Mouse (Mus musculus): ENCODE results near the gene Kat2b. TPM values are rescaled to one million over a fixed set of nuclear protein-coding genes. Genes with fewer than 3 reads are reported as not detected.
"Not testable (repeated sequence)": the region's sequence is repeated elsewhere in the genome, so short reads cannot be mapped to it uniquely, and the experiment has no call there.

The Kat2b gene
- polyA plus RNA-seq, 1 experiment from 2014 or later = 12.7 TPM

DNA sequence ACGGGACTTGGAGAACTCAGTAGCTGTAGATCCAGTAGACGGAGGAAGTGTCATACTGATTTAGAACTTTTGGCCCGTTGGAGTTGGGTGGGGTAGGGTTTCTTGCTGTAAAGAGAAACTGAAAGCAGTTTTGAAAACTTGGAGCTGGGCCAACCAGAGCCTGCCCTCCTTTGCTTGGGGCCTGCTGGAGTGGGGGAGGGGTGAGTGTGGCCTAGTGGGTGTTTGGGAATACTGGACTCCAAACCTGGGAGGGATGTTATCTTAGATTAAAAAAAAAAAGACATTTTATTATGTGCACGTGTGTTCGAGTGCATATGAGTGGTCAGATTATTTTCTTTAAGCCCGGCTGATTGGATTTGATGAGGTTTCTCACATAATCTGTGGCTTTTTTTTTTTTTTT is 3.2 kb downstream of the Kat2b start:
- peak; percentile 80 for DNase-seq (ENCODE audit: low spot score)

DNA sequence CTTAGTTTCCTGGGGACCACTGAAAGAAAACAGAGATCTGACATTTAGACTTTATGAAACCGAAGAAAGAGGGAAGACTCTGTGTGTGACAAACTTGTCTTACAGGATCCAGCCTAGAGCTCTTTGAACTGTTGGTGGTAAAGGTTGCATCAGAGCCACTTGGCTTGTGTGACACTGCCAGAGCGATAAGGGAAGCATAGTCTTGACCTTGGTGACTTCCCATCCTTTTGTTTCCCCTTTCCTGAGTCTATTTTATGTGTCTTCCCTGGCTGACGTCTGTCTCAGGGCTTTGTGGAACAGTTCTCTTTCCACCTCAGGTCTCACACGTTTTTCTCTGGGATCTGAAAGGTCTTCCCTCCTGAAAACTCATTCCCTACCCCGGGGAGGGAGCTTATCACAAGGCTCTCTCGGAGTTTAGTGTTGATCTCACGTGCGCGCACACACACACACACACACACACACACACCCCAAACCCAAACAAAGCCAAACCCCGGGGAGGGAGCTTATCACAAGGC is 3.8 kb downstream of the Kat2b start:
- DNase-seq (ENCODE audit: low spot score) = peak; percentile 56

DNA sequence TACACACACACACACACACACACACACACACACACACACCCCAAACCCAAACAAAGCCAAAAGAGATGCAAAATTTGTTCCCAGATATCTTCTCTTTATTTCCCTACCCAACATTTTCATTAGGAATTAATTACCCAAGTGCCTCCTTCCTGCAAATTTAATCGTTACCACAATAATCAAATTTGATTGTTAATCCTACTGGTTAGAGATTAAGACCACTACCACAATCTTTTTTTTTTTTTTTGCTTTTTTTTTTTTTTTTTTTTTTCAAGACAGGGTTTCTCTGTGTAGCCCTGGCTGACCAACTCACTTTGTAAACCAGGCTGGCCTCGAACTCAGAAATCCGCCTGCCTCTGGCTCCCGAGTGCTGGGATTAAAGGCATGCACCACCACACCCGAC is 4.3 kb downstream of the Kat2b start:
- DNase-seq (ENCODE audit: low spot score) = not testable (repeated sequence)

DNA sequence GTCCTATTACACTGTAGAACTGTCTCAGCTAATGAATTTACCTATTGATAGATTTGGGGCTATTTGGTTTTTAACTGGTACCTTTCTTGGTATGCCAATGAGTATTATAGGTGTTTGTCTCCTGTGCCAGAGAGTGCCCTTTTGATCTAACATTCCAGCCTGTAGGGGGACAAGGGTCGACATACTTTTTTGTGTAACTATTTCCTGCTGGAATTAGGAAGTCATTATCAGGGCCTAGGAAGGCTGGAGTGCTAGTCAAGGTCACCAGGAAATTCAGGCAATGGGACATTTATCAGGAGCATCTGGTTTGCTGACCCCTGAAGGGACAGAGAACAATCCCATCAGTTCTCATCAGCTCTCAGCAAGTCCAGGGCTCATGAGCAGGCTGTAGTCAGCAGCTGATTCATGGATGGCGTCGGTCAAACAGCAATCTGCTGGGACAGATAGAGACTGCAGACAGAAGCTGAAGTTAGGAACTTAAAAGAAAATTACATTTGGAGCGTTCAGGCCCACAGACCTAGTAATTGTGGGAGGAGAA is 6.4 kb downstream of the Kat2b start:
- no peak for DNase-seq (ENCODE audit: low spot score)

DNA sequence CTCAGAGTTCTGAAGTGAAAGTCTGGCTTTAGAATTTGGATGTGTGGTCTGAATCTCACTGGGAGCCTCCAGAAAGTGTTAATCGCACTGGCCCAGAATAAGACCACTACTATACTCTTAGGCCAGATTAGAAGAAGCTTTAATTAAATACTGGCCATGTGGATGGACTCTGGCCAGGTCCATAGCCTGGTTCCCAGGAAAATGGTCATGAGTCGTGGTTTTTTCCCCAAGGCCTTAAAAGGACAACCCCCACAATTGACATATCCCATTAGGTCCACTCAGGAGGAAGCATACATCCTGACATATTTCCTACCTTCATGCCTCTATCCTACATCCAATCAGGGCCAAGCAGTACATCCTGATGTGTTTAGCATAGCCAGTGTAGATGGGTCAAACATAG is 10.5 kb downstream of the Kat2b start:
- no peak for DNase-seq (ENCODE audit: low spot score)

DNA sequence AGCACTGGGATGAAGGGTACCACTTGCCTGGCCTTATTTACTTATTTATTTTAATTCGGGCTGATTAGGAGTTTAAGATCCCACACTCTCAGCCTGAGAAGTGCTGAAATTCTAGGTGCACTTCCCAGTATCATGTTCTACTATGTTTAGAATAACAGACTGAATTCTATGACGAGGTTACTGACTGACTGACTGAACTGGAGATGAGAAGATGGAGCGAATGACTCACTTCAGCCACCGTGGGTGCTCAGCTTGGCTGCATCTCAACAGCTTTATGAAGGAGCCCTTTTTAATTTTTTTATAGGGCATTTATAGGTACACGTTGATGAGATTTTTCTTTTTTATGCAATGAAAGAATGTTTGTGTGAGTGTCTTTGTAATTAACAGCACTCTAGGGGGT is 11.1 kb downstream of the Kat2b start:
- DNase-seq (ENCODE audit: low spot score) = no peak

DNA sequence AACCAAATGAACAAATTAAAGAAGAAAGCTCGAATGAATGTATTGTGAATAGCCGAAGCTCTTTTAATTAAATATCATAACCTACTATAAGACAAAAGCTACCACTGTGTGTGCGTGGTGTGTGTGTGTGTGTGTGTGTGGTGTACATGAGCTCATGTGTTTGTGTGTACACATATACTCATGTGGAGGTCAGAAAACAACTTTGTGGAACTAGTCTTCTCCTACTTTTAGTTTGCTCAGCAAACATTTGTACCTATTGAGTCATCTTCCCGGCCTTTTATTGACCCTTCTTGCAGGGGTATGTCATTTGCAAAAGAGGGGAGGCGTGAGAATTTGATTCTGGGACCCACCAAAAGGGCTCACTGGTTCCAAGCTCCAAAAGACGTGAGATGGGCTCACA is 11.6 kb downstream of the Kat2b start:
- DNase-seq (ENCODE audit: low spot score) = no peak

DNA sequence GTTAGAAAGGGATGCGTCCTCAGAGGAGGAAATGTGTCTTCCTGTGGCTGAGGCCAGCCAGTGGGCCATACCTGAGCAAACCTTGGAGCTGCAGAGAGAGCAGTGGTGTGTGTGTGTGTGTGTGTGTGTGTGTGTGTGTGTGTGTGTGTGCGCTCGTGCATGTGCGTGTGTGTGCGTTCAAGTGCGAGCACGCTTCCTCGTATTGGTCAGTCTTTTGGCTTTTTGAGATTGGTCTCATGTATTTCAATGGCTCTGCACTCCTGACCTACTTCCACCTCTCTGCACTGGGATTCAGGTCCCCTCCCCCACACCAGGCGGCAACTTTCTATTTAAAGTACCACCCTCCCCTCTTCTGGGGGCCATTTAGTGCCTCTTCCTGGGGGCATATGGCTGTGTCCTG is 12.1 kb downstream of the Kat2b start:
- peak; percentile 40 for DNase-seq (ENCODE audit: low spot score)

DNA sequence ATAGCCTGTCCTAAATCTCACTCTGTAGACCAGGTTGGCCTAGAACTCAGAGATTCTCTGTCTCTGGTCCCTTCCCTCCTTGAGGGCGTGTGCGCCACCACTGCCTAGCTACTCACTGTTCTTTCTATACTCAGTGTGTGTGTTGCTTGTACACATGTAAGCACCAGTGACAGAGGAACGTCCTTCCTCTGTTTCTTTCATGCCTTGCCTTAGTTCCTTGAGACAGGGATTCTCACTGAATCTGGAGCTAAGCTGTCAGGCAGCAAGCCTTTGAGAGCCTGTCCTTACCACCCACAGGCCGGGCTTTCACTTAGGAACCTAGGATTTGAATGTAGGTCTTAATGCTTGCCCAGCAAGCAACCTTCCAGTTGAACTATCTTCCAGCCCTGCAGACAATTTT is 13.0 kb downstream of the Kat2b start:
- DNase-seq (ENCODE audit: low spot score) = no peak

DNA sequence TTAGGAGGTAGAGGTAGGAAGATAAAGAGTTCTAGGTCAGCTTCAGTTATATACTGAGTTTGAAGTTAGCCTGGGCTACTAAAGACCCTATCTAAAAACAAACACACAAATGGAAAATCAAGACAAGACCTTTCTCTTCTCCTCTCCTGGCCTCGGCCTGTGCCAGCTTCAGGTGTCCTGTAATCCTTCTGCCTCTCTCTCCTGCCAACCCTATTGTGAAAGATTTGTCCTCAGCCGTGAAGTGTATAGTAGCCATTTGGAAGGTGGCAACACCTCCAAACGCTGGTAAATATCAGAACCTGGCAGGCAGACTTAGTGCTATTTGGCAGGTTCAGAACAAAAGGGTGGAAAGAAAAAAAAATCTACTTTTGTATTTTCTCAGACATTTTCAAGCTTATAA is 13.6 kb downstream of the Kat2b start:
- DNase-seq (ENCODE audit: low spot score) = no peak

DNA sequence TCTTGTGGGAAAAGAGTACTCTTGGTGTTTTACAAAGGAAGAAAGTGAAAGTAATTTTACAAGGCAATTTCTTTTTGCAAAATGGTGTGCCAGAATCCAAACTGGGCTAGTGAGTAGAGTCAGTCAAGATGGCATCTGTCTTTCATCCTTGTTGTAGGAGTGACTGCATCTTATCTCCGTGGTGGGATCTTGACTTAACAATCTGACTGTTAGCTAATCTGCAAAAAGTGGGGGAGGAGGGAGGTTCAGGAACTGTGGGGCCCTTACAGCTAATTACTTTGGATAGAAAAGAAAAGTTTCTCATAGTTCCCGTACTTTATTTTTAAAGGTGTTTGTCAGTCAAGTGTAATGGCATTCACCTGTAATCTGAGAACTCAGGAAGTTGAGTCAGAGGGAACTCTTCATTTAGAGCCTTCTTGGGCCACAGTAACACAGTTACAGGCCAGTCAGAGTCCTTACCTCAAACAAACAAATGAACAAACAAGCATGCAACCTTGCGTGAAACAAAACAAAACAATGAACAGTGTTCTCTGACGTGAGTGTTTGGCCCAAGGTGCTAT is 15.4 kb downstream of the Kat2b start:
- DNase-seq (ENCODE audit: low spot score) = no peak

DNA sequence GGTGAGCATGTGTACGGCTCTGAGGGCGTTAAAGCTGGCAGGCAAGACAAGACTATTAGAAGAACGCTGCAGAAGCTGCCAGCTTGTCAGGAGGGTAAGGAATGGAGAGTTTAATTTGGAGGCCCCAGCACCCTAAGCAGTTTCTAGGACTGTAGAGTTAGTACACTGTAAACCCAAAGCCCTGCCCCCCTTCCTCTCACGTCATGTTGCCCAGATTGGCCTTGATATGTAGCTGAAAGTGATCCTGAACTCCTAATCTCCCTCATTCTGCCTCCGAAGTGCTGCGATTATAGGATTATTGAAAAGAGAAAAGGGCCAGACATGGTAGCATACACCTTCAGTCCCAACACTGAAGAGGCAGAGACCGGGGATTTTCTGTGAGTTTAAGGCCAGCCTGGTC is 16.1 kb downstream of the Kat2b start:
- DNase-seq (ENCODE audit: low spot score) = no peak

DNA sequence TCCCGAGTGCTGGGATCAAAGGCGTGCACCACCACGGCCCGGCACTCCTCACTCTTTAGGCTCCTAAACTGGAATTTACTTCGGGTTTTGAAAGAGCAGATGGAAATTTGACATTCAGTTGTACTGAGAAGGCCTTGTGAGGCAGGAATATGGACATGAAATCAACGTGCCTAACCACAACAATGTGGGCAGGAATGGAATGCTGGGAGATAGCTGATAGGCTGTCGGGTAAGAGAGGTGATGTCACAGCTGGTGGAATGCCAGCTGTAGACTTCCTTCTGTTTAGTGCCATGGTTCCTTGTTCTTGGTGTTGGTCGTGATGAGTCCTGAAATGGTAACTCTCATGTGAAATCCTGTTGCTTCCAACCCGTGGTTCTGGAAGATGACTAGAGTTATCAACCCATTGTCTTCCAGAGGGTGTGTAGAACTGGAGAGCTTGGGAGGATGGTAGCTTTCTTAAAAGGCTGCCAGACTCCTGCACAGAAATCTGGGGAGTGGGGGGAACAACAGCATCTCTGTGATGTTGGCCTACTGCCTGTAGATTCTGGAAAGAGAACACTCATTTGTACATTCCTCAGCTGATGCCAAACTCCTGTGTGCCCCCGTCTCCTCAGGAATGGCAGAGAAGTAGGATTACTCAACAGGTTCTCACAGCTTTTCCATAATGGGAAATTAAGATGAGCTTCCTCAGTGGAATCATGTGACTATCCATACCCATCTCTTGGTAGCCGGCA is 17.4 kb downstream of the Kat2b start:
- no peak for DNase-seq (ENCODE audit: low spot score)

DNA sequence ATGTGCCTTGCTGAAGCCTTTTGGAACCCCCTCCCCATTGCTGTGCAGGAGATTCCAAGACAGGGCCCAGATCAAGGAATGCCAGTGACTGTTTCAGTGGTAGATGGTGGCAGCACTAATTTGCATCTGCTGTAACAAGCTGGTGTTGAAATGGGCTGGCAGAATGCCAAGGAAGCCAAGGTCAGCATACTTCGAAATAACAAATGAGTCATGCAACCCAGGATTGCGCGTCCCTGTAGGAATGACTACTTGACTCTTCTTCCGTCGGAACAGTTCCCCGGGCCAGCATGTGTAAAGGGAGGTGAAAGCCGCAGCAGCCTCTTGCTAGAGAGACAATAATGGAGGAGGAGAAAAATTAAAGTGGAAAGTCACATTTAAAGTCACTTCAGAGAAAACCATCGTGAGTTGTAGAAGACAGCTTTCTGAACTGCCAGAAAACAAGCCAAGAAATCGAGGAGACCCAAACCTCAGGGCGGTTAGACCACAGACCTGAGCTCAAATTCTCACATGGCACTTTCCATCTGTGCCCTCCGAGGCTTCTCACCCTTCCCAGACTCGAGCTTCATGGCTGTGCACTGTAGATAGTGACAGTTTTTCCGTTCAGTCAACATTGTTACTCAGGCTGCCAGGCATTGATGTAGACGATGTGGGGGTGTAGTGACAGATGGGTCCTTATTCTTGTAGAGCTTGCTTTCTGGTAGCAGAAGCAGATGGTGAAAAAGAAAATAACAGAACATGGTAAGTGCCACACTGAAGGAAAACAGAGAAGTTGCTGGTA is 20.6 kb downstream of the Kat2b start:
- peak; percentile 78 for DNase-seq (ENCODE audit: low spot score)

DNA sequence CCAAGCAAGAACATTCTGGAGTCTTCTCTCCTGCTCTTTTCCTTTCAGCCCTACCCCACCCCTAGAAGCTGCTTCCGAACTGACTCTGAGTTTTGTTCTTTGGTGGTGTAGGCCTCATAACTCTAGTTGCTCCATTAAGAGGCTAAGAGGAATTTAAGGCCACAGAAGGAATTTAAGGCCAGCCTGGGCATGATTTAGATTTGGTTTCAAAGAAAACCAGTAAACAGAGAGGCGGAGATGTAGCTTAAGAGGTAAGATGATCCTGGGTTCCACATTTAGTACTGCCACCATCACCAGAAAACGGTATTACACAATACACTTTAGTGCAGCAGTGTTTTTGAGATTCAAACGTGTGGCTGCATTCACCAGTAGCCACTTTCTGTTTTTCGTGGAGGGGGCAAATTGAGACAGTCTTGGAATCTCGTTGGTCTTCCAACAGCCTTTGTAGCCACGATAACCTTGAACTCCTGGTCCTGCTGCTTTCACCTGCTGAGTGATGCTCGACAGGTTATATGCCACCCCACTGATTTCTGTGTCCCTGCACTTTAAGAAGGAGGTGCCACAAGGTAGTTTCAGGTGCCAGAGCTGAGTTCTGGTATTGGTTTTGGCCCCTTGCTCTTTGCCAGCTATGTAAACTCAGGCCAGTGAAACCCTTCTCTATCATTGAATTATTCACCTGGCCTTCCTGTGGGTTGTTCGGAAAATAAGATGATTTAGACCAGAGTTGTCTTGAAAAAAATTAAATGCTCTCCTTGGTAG is 21.6 kb downstream of the Kat2b start:
- DNase-seq (ENCODE audit: low spot score) = no peak

DNA sequence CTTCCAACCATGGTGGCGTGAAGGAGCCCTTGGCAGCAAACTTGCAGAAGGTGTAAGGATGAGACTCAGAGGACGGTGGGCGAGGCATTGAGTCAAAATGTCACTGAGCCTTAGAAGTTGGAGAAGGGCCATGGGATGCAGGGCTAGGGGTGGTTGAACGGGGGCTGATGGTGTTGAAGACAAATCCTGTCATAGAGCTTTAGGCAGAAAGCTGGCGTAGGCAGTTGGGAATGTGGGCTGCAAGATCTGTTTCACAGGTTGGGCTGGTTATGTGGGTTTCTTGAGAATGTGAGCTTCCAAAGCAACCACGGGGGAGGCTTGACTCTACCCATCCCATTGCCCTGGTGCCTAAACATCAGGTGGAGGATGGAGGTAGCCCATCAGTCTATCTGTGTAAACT is 23.4 kb downstream of the Kat2b start:
- DNase-seq (ENCODE audit: low spot score) = no peak

DNA sequence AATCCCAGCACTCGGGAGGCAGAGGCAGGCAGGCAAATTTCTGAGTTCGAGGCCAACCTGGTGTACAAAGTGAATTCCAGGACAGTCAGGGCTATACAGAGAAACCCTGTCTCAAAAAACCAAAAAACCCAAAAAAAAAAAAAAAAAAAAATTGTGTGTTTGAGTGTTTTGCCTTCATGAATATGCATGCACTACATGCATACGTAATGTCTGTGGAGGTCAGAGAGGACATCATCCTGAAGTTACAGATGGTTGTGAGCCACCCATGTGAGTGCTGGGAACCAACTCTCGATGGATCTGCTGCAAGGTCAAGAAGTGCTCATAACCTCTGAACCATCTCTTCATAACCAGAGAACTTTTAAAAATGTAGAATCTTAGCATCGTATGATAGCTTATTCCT is 25.2 kb downstream of the Kat2b start:
- no peak for DNase-seq (ENCODE audit: low spot score)

DNA sequence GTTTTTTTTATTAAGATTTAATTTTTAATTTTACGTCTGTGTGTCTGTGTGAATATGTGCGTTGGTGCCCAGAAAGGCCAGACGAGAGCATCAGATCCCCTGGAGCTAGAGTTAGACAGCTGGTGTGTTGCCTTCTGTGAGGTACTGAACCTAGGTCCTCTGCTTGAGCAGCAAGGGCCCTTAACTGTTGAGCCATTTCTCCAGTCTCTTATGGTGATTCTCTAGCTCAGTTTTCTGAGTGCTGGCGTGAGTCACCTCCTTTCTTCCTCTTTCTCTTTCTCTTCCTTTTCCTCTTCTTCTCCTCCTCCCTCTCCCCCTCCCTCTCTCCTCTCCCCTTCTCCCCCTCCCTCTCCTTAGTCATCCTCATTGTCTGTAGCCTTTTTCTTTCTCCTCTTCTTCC is 27.9 kb downstream of the Kat2b start:
- DNase-seq (ENCODE audit: low spot score) = no peak

DNA sequence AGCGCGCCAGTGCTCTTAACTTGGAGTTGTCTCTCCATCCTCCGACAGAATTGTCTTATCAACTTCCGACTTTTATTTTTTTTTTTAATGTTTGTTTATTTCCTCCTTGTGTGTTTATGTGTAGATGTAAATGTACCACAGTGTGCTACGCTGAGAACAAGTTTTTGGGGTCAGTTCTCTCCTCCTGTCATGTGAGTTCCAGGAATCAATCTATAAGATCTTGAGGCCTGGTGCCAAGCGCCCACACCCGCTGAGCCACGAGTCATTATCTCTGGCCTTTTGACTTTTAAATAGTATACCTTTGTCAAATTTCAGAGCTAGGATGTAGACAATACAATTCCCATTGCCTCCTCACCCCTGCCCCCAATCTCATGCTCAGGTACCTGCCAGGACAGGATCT is 28.9 kb downstream of the Kat2b start:
- DNase-seq (ENCODE audit: low spot score) = no peak

DNA sequence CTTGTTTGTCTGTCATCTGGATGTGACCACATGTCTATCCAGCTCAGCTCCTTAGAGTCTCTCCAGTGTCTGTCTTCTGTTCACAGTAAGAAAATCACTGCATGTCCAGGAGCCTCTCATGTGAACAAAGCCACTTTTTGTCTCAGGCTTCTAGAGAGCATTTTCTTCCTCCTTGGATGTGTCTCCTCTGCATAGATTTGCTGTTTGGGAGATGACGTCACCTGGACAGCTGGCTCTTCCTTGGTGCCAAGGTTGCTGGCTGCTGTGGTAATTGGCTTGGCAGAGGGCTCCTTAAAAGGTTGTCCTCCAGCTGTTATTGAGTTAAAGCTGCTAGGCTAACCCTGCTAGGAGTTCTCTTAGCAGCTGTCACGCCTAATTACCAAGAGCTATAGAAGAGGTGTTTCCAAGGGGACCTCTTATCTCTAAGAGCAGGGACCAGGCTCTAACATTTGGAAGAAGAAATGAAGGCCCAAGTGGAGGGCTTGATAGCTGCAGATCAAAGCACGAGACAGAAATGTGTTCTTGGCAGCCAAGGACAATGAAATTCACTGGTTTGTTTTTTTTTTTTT is 29.7 kb downstream of the Kat2b start:
- DNase-seq (ENCODE audit: low spot score) = no peak
